Mouse (Mus musculus): ENCODE results near the gene Lats2. TPM values are rescaled to one million over a fixed set of nuclear protein-coding genes. Genes with fewer than 3 reads are reported as not detected.

Lats2 gene
- polyA plus RNA-seq, 1 experiment from 2014 or later = 8.6 TPM

DNA sequence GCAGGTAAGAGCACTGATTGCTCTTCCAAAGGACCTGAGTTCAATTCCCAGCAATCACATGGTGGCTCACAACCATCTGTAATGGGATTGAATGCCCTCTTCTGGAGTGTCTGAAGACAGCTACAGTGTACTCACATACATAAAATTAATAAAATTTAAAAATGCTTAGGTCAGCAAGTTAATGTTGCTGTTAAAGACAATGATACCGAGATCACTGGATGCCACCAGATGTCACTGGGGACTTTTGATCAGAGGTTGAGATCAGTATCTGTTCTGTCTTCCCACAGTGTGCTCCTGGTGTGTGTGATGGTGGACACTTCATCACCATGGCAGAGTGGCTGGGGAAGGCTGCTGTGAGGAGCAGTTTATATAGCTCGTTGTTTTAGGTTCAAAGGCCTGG, 31.1 kb upstream of the Lats2 start:
- Histone ChIP-seq H3K27me3 (replicated peaks; ENCODE audit: control insufficient read depth, insufficient read depth, low read length) (no peaks in the 10 kb centered on the region), H3K4me2 (replicated peaks; ENCODE audit: low read depth) (no peak overlapping the region), H3K9ac (ENCODE audit: low read depth, low read length) (no peak overlapping the region), H3K36me3 (ENCODE audit: control insufficient read depth, insufficient read depth) (no peaks in the 10 kb centered on the region), H3K27ac (ENCODE audit: low read depth, low read length) (no peak overlapping the region), H3K4me3 (ENCODE audit: low read depth, low read length) (no peak overlapping the region), H3K9me3 (ENCODE audit: control insufficient read depth) (no peaks in the 10 kb centered on the region), H3K4me1 (replicated peaks; ENCODE audit: control insufficient read depth, insufficient read depth, low read length) (0 out of 2 replicates have a peak, but pooled peaks cover 3% of the 10 kb centered on the region)
- WGBS = 71% methylated on average over 2 of the region's 2 CpGs
- TF ChIP-seq CTCF (IDR thresholded peaks at IDR 0.05; ENCODE audit: low read depth) = no peak
- no peak for ATAC-seq

DNA sequence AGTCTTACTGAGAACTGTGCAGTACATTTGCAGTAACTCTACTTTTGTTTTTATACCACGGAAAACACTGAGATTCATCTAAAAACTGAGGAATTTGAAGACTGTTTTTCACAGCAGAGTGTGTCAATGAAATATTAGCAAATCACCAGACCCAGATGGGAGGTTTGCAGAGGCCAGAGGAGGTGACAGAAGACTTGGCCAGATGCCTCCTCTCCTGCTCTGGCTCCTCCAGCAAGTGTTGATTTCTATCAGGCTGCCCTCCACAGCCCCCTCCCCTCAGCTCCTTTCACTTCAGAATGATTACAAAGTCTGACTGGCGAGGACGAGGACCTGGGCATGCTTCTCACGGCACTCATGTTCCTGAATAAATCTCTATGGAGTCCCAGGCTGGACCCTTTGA, 29.2 kb upstream of the Lats2 start:
- no peak for ATAC-seq
- Histone ChIP-seq H3K4me1 (replicated peaks; ENCODE audit: control insufficient read depth, insufficient read depth, low read length) (0 out of 2 replicates have a peak, but pooled peaks cover 3% of the 10 kb centered on the region), H3K36me3 (ENCODE audit: control insufficient read depth, insufficient read depth) (no peaks in the 10 kb centered on the region), H3K4me2 (replicated peaks; ENCODE audit: low read depth) (no peak overlapping the region), H3K9ac (ENCODE audit: low read depth, low read length) (no peak overlapping the region), H3K27ac (ENCODE audit: low read depth, low read length) (no peak overlapping the region), H3K27me3 (replicated peaks; ENCODE audit: control insufficient read depth, insufficient read depth, low read length) (no peaks in the 10 kb centered on the region), H3K4me3 (ENCODE audit: low read depth, low read length) (no peak overlapping the region), H3K9me3 (ENCODE audit: control insufficient read depth) (no peaks in the 10 kb centered on the region)
- WGBS = 54% methylated on average over 4 of the region's 4 CpGs
- TF ChIP-seq CTCF (IDR thresholded peaks at IDR 0.05; ENCODE audit: low read depth) = no peak

DNA sequence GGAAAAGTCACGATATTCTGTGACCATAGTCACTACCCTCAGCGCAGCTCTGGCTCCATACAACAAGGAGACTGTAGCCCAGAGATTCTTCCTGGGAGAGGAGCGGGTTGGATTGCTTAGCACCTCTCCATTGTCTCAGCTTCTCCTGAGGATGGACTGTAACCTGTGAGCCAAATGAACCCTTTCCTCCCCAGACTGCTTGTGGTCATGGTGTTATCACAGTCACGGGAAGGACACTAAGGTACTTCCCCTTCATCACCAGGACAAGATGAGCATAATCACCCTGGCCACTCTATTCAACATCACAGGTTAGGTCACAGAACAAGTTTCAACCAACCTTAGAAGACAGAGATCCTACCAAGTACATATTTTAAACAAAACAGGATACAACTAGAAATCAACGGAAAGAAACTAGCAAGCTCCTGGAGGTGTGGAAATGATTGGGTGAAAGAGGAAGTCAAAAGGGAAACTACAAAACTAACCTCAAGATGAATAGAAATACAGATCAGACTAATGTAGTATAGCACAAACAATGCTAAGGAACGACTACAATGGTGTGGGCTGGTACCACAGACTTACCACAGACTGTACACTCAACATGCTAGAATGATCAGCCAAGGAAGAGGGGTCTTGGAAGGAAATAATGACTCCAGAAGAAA, 14.1 kb upstream of the Lats2 start:
- no peak overlapping the region for H3K4me2 ChIP-seq (replicated peaks; ENCODE audit: low read depth)
- no peak overlapping the region for H3K4me3 ChIP-seq (ENCODE audit: low read depth, low read length)
- H3K9ac ChIP-seq (ENCODE audit: low read depth, low read length) = no peak overlapping the region
- ATAC-seq = no peak
- H3K9me3 ChIP-seq (ENCODE audit: control insufficient read depth) = no peaks in the 10 kb centered on the region
- WGBS = 77% methylated on average over 6 of the region's 6 CpGs
- no peaks in the 10 kb centered on the region for H3K36me3 ChIP-seq (ENCODE audit: control insufficient read depth, insufficient read depth)
- no peak for TF ChIP-seq CTCF (IDR thresholded peaks at IDR 0.05; ENCODE audit: low read depth)
- no peak overlapping the region for H3K27ac ChIP-seq (ENCODE audit: low read depth, low read length)
- H3K4me1 ChIP-seq (replicated peaks; ENCODE audit: control insufficient read depth, insufficient read depth, low read length) = no peaks in the 10 kb centered on the region
- H3K27me3 ChIP-seq (replicated peaks; ENCODE audit: control insufficient read depth, insufficient read depth, low read length) = no peaks in the 10 kb centered on the region

DNA sequence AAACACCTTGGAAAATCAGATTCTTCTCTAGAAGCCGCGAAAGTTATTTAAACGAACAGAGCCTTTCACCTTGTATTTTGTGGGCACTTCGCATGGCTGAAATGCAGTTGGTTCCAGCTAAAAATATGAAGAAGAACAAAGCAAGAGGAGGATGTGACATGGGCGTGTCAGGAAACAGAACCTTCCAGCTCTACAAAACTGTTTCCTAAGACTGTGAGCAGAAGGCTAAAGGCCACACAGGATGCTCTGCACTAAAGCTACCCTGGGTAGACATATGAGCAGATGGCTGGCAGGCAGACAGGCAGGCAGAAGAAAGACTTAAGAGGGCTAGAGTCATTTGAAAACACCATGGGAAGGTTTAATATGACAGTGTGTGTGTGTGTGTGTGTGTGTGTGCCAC, 10.9 kb upstream of the Lats2 start:
- no peak overlapping the region for H3K4me2 ChIP-seq (replicated peaks; ENCODE audit: low read depth)
- no peak overlapping the region for H3K9ac ChIP-seq (ENCODE audit: low read depth, low read length)
- ATAC-seq = no peak
- H3K4me3 ChIP-seq (ENCODE audit: low read depth, low read length) = no peak overlapping the region
- H3K9me3 ChIP-seq (ENCODE audit: control insufficient read depth) = no peaks in the 10 kb centered on the region
- TF ChIP-seq CTCF (IDR thresholded peaks at IDR 0.05; ENCODE audit: low read depth) = no peak
- no peak overlapping the region for H3K27ac ChIP-seq (ENCODE audit: low read depth, low read length)
- no peaks in the 10 kb centered on the region for H3K4me1 ChIP-seq (replicated peaks; ENCODE audit: control insufficient read depth, insufficient read depth, low read length)
- 90% methylated on average over 5 of the region's 5 CpGs for WGBS
- no peaks in the 10 kb centered on the region for H3K27me3 ChIP-seq (replicated peaks; ENCODE audit: control insufficient read depth, insufficient read depth, low read length)
- H3K36me3 ChIP-seq (ENCODE audit: control insufficient read depth, insufficient read depth) = no peaks in the 10 kb centered on the region

DNA sequence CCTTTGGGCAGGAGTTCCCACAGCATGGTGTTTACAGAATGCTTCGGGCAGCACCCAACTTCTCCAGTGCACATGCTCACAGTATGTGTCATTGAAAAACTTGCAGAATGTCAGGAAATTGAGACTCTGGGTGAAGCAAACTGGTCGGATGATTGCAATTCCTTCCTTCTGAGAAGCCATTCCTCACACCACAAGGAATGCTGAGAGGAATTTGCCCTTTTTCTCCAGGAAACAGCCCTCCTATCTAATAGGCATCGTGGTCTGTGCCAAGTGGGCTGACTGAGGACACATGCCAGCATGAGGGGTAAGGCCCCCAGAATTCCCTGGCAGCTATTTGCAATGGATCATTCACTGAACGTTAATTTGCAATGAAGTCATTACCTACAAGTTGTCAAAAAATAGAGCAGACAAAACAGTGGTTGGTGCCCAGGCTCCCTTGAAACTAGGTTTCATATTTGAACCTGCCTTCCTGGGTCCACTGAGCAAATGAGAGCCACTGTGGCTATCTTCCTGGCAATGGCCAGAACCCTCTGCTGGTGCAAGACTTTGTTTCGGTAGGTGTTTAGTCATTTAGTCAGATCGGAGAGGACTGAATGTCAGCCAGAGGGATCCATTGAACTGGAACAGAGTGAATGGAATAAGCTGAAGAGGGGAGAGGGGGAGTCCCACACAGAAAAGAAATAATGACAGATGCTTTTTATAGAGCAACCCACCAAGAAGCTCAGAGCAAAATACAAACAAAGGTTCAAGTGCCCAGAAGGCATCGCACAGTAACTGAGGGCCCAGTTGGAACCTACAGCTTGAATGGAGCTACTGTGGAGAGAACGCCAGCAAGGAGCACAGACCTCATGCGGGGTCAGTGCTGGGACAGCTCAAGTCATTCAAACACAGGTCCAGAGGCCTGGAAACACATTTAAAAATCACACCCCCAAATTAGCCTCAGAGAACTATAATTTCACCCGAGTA, 2.5 kb upstream of the Lats2 start:
- no peak overlapping the region for H3K27ac ChIP-seq (ENCODE audit: low read depth, low read length)
- H3K4me1 ChIP-seq (replicated peaks; ENCODE audit: control insufficient read depth, insufficient read depth, low read length) = no peaks in the 10 kb centered on the region
- no peak overlapping the region for H3K9ac ChIP-seq (ENCODE audit: low read depth, low read length)
- H3K27me3 ChIP-seq (replicated peaks; ENCODE audit: control insufficient read depth, insufficient read depth, low read length) = no peaks in the 10 kb centered on the region
- H3K4me2 ChIP-seq (replicated peaks; ENCODE audit: low read depth) = no peak overlapping the region
- 72% methylated on average over 10 of the region's 10 CpGs for WGBS
- ATAC-seq = no peak
- no peak overlapping the region for H3K4me3 ChIP-seq (ENCODE audit: low read depth, low read length)
- TF ChIP-seq CTCF (IDR thresholded peaks at IDR 0.05; ENCODE audit: low read depth) = no peak
- no peaks in the 10 kb centered on the region for H3K9me3 ChIP-seq (ENCODE audit: control insufficient read depth)
- H3K36me3 ChIP-seq (ENCODE audit: control insufficient read depth, insufficient read depth) = no peaks in the 10 kb centered on the region

DNA sequence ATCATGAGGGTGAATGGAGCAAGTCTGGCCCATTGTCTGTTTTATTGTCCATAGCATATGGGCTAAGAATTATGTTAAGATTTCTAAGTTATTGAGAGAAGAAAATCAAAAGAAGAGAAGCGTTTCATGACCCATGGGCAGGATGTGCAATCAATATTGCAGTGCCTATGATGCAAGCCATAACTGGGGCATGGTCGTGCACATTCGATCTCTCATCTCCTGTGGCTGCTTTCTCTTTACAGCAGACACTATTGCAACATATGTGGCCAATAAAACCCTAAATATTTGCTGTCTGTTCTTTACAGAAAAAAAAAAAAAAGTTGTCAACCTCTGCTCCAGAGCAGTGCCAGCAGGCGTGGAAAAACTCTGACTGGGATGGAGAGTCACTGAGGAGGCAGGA, 2.1 kb downstream of the Lats2 start:
- Histone ChIP-seq H3K9ac (ENCODE audit: low read depth, low read length) (no peak overlapping the region), H3K4me3 (ENCODE audit: low read depth, low read length) (no peak overlapping the region), H3K36me3 (ENCODE audit: control insufficient read depth, insufficient read depth) (no peaks in the 10 kb centered on the region), H3K27me3 (replicated peaks; ENCODE audit: control insufficient read depth, insufficient read depth, low read length) (no peaks in the 10 kb centered on the region), H3K9me3 (ENCODE audit: control insufficient read depth) (no peaks in the 10 kb centered on the region), H3K4me2 (replicated peaks; ENCODE audit: low read depth) (no peak overlapping the region), H3K4me1 (replicated peaks; ENCODE audit: control insufficient read depth, insufficient read depth, low read length) (no peaks in the 10 kb centered on the region), H3K27ac (ENCODE audit: low read depth, low read length) (no peak overlapping the region)
- no peak for ATAC-seq
- 60% methylated on average over 4 of the region's 4 CpGs for WGBS
- no peak for TF ChIP-seq CTCF (IDR thresholded peaks at IDR 0.05; ENCODE audit: low read depth)
